Mouse (Mus musculus) G1E (cell line): ENCODE data around the gene Sae1.

Experiments
- CTCF ChIP-seq: IDR thresholded peaks from 2 replicates; pipeline ENCODE4 v1.5.1; 2012; ENCODE audit warnings: low read depth, low read length, inconsistent platforms, mixed read lengths
- GATA1 ChIP-seq: IDR thresholded peaks from 2 replicates; pipeline ENCODE4 v1.6.1; 2012; ENCODE audit warnings: borderline replicate concordance, low read length, inconsistent platforms, mixed read lengths

DNA sequence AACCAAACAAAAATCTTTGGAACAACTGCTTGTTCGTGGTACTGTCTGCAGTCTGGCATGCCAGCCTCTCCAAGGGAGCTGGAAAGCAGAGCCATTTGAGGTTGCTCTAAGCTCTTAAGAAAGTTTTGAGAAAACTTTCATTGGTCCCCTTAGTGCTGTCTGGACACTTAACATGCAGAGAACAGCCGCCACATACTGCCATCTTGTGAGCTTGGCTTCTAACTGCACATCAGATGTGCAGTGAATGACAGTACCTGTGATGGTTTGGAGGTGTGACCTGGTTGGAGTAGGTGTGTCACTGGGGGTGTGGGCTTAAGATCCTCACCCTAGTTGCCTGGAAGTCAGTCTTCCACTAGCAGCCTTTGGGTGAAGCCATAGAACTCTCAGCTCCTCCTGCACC, 49.9 kb downstream of the Sae1 start:
- no peak for TF ChIP-seq CTCF
- TF ChIP-seq GATA1: no peak
